Mouse (Mus musculus): ENCODE measurements around the gene Nxf1. TPM values are rescaled to one million over a fixed set of nuclear protein-coding genes. Genes with fewer than 3 reads are reported as not detected.
"Not testable (repeated sequence)": the region's sequence is repeated elsewhere in the genome, so short reads cannot be mapped to it uniquely, and the experiment has no call there.

Nxf1 gene
- polyA plus RNA-seq, 1 experiment from 2014 or later: 198 TPM

DNA sequence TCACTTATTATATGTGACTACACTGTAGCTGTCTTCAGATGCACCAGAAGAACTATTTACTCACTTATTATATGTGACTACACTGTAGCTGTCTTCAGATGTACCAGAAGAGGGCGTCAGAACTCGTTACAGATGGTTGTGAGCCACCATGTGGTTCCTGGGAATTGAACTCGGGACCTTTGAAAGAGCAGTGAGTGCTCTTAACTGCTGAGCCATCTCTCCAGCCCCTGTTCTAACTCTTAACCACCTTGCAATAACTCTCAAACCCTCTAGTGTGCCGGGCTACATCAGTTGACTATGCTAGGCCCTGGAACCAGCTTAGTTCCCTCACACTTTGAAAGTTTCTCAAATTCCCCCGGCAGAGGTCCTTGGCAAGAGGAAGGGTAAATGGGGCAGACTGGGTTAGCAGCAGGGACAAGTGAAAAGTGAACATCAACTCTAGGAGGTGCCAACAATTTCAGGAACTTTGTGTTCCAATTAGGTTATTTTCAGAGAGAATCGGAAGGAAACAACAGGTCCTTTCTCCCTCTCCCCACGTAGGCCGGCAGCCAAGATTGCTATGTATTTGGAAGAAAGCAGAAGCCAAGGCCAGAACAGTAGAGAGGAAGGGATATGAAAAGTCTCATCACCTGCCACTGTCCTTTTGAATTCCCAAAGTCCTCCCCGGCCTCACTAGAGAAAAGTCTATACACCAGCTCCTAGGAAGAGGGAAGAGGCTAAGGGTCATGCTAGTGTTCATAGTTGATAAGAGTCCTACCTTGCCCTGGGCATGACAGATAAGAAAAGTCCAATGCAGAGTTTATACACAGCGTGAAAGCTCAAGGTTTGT is 42.0 kb upstream of the Nxf1 start:
- H3K27ac ChIP-seq (ENCODE audit: low read depth, low read length): no peak overlapping the region
- no peak overlapping the region for H3K4me3 ChIP-seq (ENCODE audit: low read length)
- no peak for ATAC-seq (ENCODE audit: low FRiP score, low TSS enrichment)
- H3K4me1 ChIP-seq (ENCODE audit: control insufficient read depth, insufficient read depth, low read length): peaks cover 19% of the 10 kb centered on the region; the same call in 1 of the 2 replicates
- no peaks in the 10 kb centered on the region for H3K27me3 ChIP-seq (ENCODE audit: control insufficient read depth, insufficient read depth, low read length)
- WGBS: 76% methylated on average over 10 of the region's 10 CpGs
- H3K9me3 ChIP-seq (ENCODE audit: control insufficient read depth, low read length): no peaks in the 10 kb centered on the region
- H3K4me2 ChIP-seq (replicated peaks; ENCODE audit: low read depth, low read length): no peak overlapping the region
- H3K9ac ChIP-seq (ENCODE audit: low read depth, low read length): no peak overlapping the region
- peaks cover 22% of the 10 kb centered on the region for H3K36me3 ChIP-seq (ENCODE audit: control insufficient read depth, insufficient read depth, low read length)

- no peak overlapping the region for H3K4me2 ChIP-seq (replicated peaks; ENCODE audit: low read depth, low read length)
- H3K4me3 ChIP-seq (ENCODE audit: low read length): no peak overlapping the region
- H3K9me3 ChIP-seq (ENCODE audit: control insufficient read depth, low read length): no peaks in the 10 kb centered on the region
- 66% methylated on average over 10 of the region's 10 CpGs for WGBS
- peaks cover 14% of the 10 kb centered on the region; the same call in 1 of the 2 replicates for H3K4me1 ChIP-seq (ENCODE audit: control insufficient read depth, insufficient read depth, low read length)
- no peak for ATAC-seq (ENCODE audit: low FRiP score, low TSS enrichment)
- H3K9ac ChIP-seq (ENCODE audit: low read depth, low read length): no peak overlapping the region
- H3K36me3 ChIP-seq (ENCODE audit: control insufficient read depth, insufficient read depth, low read length): peaks cover 10% of the 10 kb centered on the region
- H3K27me3 ChIP-seq (ENCODE audit: control insufficient read depth, insufficient read depth, low read length): no peaks in the 10 kb centered on the region
- no peak overlapping the region for H3K27ac ChIP-seq (ENCODE audit: low read depth, low read length)
Observed at GRCm38 (mm10) chr19:8715868-8716766, 40.8 kb upstream of the Nxf1 start.

DNA sequence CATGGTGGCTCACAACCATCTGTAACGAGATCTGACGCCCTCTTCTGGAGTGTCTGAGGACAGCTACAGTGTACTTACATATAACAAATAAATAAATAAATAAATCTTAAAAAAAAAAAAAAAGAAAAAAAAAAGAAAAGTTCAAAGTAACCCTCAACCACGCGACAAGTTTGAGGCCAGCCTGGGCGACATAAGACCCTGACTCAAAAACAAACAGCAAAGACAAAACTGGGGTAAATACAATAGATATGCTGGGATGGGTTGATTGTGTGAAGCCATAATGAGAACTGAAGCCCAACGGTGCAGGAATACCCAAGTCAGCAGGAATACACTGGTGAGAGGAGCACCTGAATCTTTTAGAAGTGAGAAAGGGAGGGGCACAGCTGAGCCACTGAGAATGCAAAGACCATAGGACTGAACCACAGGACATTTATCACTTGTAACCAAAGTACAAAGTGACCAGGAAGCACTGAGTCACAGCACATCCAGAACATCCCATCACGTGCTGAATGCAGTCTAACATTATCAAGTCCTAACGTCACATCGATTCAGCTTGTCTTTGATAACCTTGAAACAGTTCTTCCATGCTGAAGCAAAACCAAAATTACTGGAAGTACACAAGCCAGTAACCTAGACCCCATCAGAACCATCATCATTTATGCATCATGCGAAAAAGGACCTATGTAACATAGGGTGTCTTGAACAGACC is 40.0 kb upstream of the Nxf1 start:
- H3K4me2 ChIP-seq (replicated peaks; ENCODE audit: low read depth, low read length): no peak overlapping the region
- ATAC-seq (ENCODE audit: low FRiP score, low TSS enrichment): no peak
- peaks cover 7% of the 10 kb centered on the region; the same call in 1 of the 2 replicates for H3K4me1 ChIP-seq (ENCODE audit: control insufficient read depth, insufficient read depth, low read length)
- H3K27ac ChIP-seq (ENCODE audit: low read depth, low read length): no peak overlapping the region
- H3K36me3 ChIP-seq (ENCODE audit: control insufficient read depth, insufficient read depth, low read length): peaks cover 2% of the 10 kb centered on the region; the same call in 1 of the 2 replicates
- H3K27me3 ChIP-seq (ENCODE audit: control insufficient read depth, insufficient read depth, low read length): no peaks in the 10 kb centered on the region
- WGBS: 76% methylated on average over 8 of the region's 10 CpGs
- no peak overlapping the region for H3K9ac ChIP-seq (ENCODE audit: low read depth, low read length)
- H3K9me3 ChIP-seq (ENCODE audit: control insufficient read depth, low read length): no peaks in the 10 kb centered on the region
- H3K4me3 ChIP-seq (ENCODE audit: low read length): no peak overlapping the region

GRCm38 (mm10) chr19:8718357-8718756 is 38.5 kb upstream of the Nxf1 start:
- no peak overlapping the region for H3K4me3 ChIP-seq (ENCODE audit: low read length)
- H3K9me3 ChIP-seq (ENCODE audit: control insufficient read depth, low read length): no peaks in the 10 kb centered on the region
- no peak for ATAC-seq (ENCODE audit: low FRiP score, low TSS enrichment)
- H3K4me2 ChIP-seq (replicated peaks; ENCODE audit: low read depth, low read length): no peak overlapping the region
- no peaks in the 10 kb centered on the region for H3K36me3 ChIP-seq (ENCODE audit: control insufficient read depth, insufficient read depth, low read length)
- no peak overlapping the region for H3K27ac ChIP-seq (ENCODE audit: low read depth, low read length)
- no peak overlapping the region for H3K9ac ChIP-seq (ENCODE audit: low read depth, low read length)
- no peaks in the 10 kb centered on the region for H3K27me3 ChIP-seq (ENCODE audit: control insufficient read depth, insufficient read depth, low read length)
- WGBS: 69% methylated on average over 3 of the region's 3 CpGs
- H3K4me1 ChIP-seq (ENCODE audit: control insufficient read depth, insufficient read depth, low read length): 0 out of 2 replicates have a peak, but pooled peaks cover 6% of the 10 kb centered on the region

DNA sequence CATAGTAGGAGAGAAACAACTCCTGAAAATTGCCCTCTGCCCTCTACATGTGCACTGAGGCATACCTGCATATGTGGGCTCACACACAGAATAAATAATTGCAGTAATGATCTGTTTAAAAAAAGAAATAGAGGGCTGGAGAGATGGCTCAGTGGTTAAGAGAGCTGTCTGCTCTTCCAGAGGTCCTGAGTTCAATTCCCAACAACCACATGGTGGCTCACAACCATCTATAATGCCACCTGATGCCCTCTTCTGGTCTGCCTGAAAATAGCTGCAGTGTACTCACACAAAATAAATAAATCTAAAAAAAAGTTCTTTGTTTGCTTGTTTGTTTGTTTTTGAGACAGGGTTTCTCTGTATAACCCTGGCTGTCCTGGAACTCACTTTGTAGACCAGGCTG is 37.8 kb upstream of the Nxf1 start:
- H3K36me3 ChIP-seq (ENCODE audit: control insufficient read depth, insufficient read depth, low read length); H3K4me2 ChIP-seq (replicated peaks; ENCODE audit: low read depth, low read length); H3K27ac ChIP-seq (ENCODE audit: low read depth, low read length); H3K27me3 ChIP-seq (ENCODE audit: control insufficient read depth, insufficient read depth, low read length); H3K9me3 ChIP-seq (ENCODE audit: control insufficient read depth, low read length); H3K4me3 ChIP-seq (ENCODE audit: low read length); ATAC-seq (ENCODE audit: low FRiP score, low TSS enrichment); H3K9ac ChIP-seq (ENCODE audit: low read depth, low read length); H3K4me1 ChIP-seq (ENCODE audit: control insufficient read depth, insufficient read depth, low read length): not testable (repeated sequence)

GRCm38 (mm10) chr19:8721378-8721777 is 35.5 kb upstream of the Nxf1 start:
- H3K27me3 ChIP-seq (ENCODE audit: control insufficient read depth, insufficient read depth, low read length): no peaks in the 10 kb centered on the region
- H3K4me1 ChIP-seq (ENCODE audit: control insufficient read depth, insufficient read depth, low read length): 0 out of 2 replicates have a peak, but pooled peaks cover 6% of the 10 kb centered on the region
- WGBS: 75% methylated on average over 1 of the region's 1 CpGs
- no peak overlapping the region for H3K27ac ChIP-seq (ENCODE audit: low read depth, low read length)
- no peak overlapping the region for H3K4me3 ChIP-seq (ENCODE audit: low read length)
- peaks cover 25% of the 10 kb centered on the region for H3K36me3 ChIP-seq (ENCODE audit: control insufficient read depth, insufficient read depth, low read length)
- no peak for ATAC-seq (ENCODE audit: low FRiP score, low TSS enrichment)
- H3K9me3 ChIP-seq (ENCODE audit: control insufficient read depth, low read length): no peaks in the 10 kb centered on the region
- H3K9ac ChIP-seq (ENCODE audit: low read depth, low read length): no peak overlapping the region
- peak overlapping the region; percentile 53; the same call in 1 of the 2 replicates for H3K4me2 ChIP-seq (replicated peaks; ENCODE audit: low read depth, low read length)

DNA sequence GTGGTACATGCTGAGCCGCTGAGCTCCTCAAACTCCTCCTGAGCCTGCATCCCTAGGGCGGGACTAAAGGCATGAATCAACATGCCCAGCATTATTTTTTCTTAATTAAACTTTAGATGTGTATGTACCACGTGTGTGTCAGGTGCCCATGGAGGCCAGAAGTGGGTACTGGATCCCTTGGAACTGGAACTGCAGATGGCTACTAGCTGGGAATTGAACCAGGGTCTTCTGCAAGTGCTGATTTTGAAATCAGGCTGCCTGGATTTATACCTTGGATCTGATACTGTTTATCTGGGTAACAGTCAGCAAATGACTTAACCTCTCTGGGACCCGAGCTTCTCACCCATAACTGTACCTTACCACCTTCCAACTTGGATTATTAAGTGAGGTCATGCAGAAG is 34.9 kb upstream of the Nxf1 start:
- Histone ChIP-seq H3K4me2 (replicated peaks; ENCODE audit: low read depth, low read length) (peak overlapping the region; percentile 53), H3K27me3 (ENCODE audit: control insufficient read depth, insufficient read depth, low read length) (no peaks in the 10 kb centered on the region), H3K9ac (ENCODE audit: low read depth, low read length) (peak overlapping the region; percentile 86), H3K4me3 (ENCODE audit: low read length) (peak overlapping the region; percentile 82), H3K36me3 (ENCODE audit: control insufficient read depth, insufficient read depth, low read length) (peaks cover 32% of the 10 kb centered on the region), H3K27ac (ENCODE audit: low read depth, low read length) (no peak overlapping the region), H3K9me3 (ENCODE audit: control insufficient read depth, low read length) (no peaks in the 10 kb centered on the region), H3K4me1 (ENCODE audit: control insufficient read depth, insufficient read depth, low read length) (0 out of 2 replicates have a peak, but pooled peaks cover 6% of the 10 kb centered on the region)
- no peak for ATAC-seq (ENCODE audit: low FRiP score, low TSS enrichment)
- 57% methylated on average over 4 of the region's 4 CpGs for WGBS

- 2% methylated on average over 5 of the region's 5 CpGs for WGBS
- ATAC-seq (ENCODE audit: low FRiP score, low TSS enrichment): peak; percentile 0; the same call in 1 of the 2 replicates
Observed at GRCm38 (mm10) chr19:8722559-8722906, 34.3 kb upstream of the Nxf1 start.

More at GRCm38 (mm10) chr19:8722559-8722906, 34.3 kb upstream of the Nxf1 start:
- Histone ChIP-seq H3K27ac (ENCODE audit: low read depth, low read length) (peak overlapping the region; percentile 97), H3K4me1 (ENCODE audit: control insufficient read depth, insufficient read depth, low read length) (0 out of 2 replicates have a peak, but pooled peaks cover 6% of the 10 kb centered on the region), H3K9ac (ENCODE audit: low read depth, low read length) (peak overlapping the region; percentile 86), H3K36me3 (ENCODE audit: control insufficient read depth, insufficient read depth, low read length) (peaks cover 32% of the 10 kb centered on the region), H3K4me3 (ENCODE audit: low read length) (peak overlapping the region; percentile 82), H3K4me2 (replicated peaks; ENCODE audit: low read depth, low read length) (peak overlapping the region; percentile 53), H3K27me3 (ENCODE audit: control insufficient read depth, insufficient read depth, low read length) (no peaks in the 10 kb centered on the region), H3K9me3 (ENCODE audit: control insufficient read depth, low read length) (no peaks in the 10 kb centered on the region)

All from kidney, embryonic 14.5 days (tissue).